Mouse (Mus musculus) adrenal gland, adult 18-20 months (tissue): ENCODE data around the gene Trim80. TPM values are rescaled to one million over a fixed set of nuclear protein-coding genes. Genes with fewer than 3 reads are reported as not detected.

ENCODE experiments used
- DNase-seq, 2 experiments: peaks; one replicate each; pipeline ENCODE4 v3.0.0; 2021 to 2022; ENCODE audit warnings: low spot score in 2 of 2
- long read RNA-seq, 2 experiments: library from polyadenylated mRNA; stranded (forward); transcript quantifications; one replicate each; pipeline ENCODE4 v2.0.0; 2021
- total RNA-seq, 2 experiments: library from RNA; stranded (reverse); gene quantifications; 1 replicate in 1 of 2; 2 replicates in 1 of 2; pipeline ENCODE4 v1.2.3; 2021

Gene Trim80
- under 1 TPM; 0.20 to 0.61 TPM for total RNA-seq
- long read RNA-seq, experiment 1 = 0 reads
- long read RNA-seq, experiment 2, partial matches to known transcripts = 1 of 1 reads
- long read RNA-seq, experiment 2, other reads (novel, unspliced or antisense) = 0 of 1 reads

DNA sequence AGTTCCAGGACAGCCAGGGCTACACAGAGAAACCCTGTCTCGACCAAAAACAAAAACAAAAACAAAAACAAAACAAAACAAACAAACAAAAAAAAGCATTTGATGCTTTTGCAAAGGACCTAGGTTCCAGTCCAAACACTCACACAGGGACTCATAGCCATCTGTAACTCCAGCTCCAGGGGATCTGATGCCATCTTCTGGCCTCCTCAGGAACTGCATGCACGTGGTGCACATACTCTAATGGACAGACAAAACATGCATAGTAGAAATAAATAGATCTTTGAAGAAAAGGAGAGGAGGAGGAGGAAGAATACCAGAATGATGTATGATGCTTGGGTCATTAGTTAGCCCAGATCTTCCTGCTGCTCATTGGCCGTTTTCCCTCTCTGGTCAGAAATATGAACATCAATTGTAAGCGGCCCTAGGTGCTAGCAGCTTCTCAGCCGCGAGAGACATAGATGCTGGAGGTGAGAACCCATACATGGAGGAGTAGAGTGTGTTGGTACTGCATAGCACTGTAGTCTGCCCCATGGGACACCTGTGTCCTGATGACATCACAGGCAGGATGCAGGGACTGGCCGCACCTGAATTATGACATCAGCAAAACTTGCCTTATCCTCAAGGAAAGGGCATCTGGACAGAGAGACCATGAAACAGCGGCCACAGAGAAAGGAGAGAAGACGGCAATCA lies at the start of gene Trim80:
Trim80 (plus strand) TSS at position 640 of the 690 bp plus-strand sequence.
- no peak for DNase-seq

DNA sequence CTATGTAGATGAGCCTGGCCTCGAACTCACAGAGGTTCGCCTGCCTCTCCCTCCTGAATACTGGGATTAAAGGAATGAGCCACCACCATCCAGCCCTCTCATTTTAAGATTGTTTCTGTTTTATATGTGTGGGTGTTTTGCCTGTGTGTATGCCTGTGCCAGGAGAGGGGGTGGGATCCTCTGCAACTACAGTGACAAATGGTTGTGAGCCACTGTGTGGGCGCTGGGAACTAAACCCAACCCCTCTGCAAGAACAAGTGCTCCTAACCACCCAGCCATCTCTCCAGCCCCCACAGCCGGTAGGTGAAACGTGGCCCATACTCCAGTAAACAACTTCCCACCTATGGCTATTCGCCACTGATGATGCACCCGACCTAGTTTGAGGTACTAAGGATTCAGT lies 49.0 kb upstream of the Trim80 start:
- DNase-seq = no peak

DNA sequence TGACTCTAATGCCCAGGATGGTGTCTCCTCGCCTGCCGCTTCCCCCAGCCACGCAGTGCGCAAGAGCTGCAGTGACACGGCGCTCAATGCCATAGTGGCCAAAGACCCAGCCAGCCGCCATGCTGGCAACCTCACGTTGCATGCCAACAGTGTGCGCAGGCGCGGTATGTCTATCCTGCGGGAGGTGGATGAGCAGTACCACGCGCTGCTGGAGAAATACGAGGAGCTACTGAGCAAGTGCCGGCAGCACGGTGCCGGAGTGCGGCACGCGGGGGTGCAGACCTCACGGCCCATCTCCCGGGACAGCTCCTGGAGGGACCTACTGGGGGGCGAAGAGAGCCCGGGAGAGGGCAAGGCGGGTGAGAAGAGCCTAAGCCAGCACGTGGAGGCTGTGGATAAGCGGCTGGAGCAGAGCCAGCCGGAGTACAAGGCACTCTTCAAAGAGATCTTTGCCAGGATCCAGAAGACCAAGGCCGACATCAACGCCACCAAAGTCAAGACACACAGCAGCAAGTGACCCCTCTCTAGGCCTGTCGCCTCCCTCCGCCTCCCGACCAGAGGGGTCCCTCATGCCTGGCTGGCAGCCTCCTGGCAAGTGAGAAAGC lies 46.5 kb upstream of the Trim80 start:
- DNase-seq = no peak

DNA sequence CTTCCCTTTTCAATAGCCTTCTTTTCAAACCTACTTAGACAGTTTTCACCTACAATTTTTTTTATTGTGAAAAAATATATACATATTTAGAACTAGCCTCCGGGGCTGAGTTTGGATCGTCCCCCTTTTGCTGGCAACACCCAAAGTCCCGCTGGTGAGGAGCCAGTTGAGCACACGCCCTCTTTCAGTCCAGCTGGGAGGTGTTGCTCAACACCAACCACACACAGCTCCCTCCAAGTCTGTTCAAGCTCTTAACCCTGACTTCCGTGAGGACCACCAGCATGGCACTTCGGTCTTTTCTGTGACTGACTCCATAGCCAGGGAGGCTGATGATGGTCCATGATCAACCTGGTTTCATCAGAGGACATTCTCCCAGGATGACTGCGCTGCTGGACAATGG lies 42.3 kb upstream of the Trim80 start:
- no peak for DNase-seq

DNA sequence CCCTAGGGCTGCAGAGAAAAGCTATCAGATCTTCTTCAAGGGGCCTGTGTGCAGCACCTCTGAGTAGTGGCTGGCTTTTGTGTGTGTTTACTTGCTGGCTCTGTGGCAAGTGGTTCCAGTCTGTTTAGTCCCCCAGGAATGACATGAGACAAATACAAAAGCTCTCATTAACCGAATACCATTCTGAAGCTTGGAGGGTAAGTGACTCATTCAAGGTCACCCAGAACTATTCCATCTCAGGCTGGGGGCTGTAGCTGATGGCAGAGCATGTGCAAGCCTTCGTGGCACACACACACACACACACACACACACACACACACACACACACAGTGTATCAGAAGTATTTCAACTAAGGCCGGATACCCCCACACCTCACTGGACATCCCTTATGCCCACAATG lies 40.2 kb upstream of the Trim80 start:
- no peak for DNase-seq

DNA sequence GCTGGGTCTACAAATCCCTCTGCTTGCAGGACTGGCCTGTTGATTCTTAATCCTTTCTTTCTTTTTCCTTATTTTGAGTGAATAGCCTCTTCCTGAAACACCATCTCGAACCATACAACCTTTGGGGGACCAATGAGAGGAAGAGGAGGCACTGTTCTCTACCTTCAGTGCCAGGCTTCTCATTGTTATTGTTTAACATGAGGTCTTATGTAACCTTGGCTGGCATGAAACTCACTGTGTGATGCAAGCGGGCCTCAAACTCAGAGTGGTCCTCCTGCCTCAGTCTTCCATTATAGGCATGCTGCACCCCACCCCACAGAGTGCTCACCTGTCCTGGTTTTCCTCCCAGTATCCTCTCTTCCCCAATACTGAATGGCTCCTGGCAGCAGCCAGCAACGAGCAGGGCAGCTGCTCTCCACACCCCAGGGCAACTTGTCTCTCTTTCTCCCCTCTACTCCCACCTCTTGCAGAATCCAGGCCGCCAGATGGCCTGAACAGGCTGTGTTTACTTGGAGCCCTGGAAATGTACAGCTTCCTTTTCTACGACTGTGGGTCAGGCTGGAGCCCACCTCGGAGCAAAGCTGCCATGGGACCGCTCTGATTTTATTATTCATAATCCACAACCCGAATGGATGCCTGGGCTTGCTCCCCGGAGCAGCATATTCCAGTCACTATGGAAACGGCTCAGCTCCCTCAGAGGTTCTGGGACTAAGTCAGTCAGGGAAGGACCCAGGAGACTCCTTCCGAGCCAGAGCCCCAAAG lies 39.5 kb upstream of the Trim80 start:
- DNase-seq = no peak

DNA sequence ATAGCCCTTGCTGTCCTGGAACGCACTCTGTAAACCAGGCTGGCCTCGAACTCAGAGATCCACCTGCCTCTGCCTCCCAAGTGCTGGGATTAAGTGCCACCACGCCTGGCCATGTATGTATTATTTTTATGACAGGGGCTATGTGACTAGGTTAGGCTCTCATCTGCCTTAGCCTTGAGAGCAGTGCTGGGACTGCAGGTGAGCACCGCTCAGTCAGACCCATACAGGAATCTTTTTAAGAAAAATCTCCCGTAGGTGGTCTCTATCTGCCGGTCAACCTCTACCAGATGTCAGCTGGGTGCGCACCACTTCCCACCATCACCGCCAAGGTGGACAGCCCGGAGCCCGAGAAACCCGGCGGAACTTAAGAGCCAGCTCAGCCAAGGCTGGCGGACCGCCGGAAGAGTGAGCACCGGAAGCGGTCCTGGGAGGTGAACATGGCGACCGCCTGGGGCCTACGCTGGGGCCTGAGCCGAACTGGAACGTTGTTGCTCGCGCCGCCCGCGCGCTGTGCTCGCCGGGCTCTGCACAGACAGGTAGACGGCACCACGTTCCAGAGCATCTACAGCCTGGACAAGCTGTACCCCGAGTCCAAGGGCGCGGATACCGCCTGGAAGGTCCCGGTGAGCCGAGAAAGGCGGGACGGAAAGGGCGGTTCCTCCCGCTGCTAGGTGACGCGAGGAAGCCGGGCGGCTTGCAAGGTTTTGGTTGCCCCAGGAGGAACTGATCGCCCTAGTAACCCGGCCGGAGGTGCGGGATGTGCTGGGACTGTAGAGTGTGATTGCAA lies 36.8 kb upstream of the Trim80 start, which contains the start of gene Mrpl58:
Mrpl58 (plus strand) TSS at position 415 of the 787 bp plus-strand sequence.
- peak; percentile 84 to 85 for DNase-seq

DNA sequence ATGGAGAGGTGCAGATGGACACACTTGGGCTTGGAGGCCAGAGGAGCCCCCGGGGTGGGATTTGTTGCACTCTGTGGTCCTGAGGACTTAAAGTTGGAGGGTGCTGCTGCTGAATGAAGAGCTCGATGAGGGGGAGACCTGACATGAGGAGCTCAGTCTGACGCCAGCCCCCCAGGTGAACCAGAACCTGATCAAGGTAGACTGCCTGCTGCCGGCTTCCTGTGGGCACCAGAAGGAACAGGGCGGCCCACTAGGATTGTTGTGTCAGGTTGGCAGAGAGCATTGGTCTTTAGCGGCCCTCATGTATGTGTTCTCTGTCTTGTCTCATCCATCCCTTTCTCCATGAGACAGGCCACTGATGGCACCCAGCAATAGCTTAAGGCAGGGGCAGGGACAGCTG lies 34.6 kb upstream of the Trim80 start:
- no peak for DNase-seq

DNA sequence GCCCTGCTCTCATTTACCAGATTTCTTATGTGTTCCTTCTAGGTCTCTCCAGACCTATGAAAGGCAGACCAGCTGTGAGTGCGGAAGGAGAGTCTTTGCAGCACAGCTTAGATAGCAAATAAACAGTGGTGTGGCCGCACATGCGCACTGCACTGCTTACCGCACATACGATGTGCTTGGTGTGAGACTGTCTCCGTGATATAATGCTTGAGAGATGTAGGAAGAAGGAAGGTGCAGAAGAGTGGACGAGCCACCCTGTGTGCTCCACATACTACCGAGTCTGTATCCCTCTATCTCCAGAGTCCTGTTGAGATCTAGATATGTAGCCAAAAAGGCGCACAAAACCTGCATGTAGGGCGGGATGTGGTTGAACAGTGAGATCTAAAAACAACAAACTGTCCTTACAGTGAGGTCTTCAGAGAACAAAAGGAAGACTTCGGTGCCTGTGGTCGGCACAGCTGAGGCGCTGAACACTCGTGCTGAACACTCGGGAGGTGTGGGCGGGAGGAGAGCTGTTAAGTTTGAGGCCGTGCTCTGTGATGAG lies 33.4 kb upstream of the Trim80 start:
- DNase-seq = no peak

DNA sequence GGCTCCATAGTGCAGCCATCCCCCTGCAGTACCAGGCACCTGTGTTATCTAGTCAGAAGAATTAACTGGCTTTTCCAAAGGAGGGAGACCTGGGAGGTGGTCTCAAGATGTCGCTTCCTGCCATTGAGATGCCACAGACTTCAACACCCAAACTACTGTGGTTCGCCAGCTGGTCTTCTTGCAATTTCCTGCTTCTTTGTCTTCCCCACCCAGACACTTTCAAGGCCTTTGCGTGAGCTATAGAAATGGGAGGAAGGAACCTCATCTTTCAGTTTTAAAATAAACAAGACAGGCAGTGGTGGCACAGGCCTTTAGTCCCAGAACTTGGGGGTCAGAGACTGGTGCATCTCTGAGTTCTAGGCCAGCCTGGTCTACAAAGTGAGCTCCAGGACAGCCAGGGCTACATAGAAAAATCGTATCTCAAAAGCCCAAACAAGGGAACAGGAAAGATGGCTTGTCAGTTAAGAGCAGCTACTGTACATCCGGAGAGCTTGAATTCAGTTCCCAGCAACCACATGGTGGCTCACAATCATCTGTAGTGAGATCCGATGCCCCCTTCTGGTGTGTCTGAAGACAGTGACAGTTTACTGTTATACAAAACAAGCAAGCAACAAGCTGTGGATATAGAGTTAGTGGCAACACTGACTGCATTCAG lies 32.0 kb upstream of the Trim80 start:
- DNase-seq = no peak

DNA sequence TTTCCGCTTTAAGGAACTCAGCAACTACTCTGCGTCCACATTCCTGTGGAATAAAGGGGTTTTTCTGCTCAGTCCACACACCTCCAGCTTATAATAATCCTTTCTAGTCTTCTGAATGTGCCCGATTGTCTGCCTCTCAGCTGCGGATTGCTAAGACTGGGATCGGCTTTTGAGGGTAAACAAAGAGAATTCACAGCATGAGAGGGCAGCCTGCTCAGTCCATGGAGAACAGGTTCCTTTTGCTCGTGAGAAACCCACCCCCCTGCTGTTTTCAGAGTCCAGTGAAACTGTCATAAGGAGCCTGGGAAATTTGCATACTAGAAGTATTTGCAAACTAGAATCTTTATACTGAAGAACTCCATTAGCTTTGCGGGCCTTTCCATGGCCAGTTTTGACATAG lies 30.8 kb upstream of the Trim80 start:
- DNase-seq = no peak

DNA sequence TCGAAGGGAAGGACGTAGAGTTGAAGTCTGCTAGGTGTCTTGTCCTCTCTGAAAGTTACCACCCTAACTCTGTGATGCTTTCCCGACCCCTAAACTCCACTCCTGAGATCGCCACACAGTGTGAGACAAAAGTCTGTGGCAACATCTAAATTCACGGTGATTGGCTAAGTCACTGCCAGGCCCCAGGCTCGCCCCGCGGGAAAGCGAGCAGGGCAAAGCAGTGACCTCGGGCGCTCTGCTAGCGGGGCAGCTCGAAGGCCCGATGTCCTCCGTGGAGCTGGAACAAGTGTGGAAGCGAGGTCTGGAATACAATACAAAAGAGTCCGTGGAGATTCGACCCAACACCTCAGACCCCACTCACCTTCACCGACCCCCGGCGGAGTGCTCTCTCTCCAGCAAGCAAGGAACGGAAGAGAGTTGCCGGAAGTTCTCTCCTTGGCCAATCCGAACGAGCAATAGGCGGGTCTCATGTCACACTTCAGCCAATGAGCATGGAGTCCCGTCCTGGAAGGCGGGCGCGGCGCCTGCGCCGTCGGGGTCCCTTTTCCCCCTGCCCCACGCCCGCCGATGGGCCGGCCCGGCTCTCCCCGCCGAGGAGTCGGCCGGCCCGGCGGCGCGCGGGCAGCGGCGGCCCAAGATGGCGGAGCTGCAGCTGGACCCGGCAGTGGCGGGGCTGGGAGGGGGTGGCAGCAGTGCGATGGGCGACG lies 20.7 kb upstream of the Trim80 start, which contains the start of the genes Atp5h and Kctd2:
Atp5h (minus strand) TSS at position 432 of the 707 bp plus-strand sequence.
Kctd2 (plus strand) TSS at position 598 of the 707 bp plus-strand sequence.
- DNase-seq = peak; percentile 90 to 92

DNA sequence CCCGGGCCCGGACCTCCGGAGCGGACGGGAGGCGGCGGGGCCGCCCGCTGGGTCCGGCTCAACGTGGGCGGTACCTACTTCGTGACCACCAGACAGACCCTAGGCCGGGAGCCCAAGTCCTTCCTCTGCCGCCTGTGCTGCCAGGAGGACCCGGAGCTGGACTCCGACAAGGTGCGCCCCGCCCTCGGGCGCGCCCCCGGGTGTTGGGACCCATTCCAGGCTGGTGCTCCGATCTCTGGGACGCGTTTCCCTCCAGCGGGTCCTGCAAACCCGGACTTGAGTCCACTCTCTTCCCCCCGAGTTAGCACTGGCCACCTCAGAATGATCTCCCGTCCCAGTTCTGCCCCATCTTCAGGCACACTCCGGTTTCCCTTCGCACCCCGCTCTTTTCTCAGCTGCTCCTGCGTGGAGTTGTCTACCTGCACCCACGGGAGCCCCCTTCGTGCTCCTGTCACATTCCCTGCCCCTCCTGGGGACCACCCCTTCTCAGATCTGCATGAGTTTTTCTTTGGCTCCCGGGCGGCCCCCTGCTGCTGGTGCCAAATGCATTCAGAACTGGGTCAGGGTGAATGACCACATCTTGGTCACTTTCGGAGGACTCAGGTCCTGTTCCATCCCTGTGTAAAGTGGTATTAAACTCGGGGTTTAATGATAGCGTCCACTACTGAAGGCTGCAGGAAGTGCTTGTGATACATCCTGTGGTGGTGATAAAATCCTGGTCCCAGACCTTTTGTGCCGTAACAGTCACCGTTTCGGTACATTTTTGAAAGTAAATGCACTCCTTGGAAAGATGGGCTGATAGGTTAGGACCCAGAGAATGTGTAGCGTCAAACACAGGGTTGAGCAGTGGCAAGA lies 19.8 kb upstream of the Trim80 start:
- DNase-seq = peak; percentile 63 to 68

DNA sequence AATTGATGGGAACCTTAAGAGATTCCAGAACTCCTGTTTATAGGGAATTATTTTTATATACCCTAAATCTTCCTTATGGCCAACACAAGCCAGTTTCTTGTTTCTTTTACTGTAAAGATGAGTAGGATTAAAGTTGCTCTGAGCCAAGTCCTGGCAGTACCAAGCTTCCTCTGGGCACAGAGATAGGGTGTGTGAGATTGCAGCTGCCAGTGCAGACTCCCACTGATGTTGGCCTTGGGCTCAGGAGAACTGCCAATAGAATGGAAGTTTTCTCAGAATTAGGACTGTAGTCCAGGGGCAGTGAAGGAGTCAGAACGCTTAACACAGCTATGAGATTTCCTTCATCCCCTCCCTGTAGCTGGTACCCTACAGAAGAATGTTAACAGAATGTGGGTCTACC lies 19.0 kb upstream of the Trim80 start:
- no peak for DNase-seq

DNA sequence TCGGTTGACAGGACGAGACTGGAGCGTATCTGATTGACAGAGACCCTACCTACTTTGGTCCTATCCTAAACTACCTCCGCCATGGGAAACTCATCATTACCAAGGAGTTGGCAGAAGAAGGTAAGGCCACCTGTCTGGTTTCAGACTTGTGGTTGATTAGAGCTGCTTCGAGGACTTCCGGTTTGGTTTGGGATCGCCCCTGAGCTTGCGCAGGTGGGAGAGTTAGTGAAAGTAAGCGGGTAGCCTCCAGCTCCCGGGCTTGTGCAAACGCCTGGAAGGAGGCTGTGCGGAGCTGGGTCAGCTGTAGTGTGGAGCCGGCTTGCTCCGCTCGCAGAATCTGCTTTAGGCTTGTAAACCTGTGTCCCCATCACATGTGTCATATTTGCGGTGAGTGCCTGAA lies 18.4 kb upstream of the Trim80 start:
- DNase-seq = no peak

DNA sequence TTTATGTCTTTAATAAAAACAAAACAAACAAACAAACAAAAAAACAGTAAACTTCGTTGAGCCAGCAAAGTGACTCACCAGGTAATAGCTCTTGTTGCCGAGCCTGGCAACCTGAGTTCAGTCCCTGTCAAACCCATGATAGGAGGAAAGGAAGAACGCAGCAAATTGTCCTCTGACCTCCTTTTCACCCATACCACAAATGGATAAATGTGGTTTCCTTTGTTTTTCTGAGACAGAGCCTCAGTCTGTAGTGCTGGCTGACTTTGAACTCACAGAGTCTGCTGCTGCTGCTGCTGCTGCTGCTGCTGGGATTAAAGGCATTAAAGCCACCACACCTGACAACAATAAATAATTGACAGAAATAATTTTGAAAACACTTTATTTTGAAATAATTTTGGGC lies 17.3 kb upstream of the Trim80 start:
- no peak for DNase-seq

DNA sequence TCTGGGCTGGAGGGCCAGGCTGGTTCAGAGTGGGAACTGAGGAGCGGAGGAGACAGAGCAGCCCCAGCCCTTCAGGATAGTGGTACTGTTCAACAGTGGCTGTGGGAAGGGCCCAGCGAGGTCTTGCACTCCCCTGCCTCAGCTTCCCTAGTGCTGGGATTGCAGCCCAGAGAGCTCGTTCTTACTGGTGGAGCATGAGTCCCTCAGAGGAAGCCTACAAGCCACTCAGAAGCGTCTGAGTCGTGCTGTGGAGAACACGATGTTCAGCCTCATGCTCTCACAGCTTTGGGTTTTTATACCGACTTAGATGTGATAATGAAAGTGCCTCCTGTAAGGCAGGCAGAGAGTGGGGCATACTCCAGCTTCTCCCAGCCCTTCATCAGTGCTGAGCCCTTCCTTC lies 15.7 kb upstream of the Trim80 start:
- no peak for DNase-seq

DNA sequence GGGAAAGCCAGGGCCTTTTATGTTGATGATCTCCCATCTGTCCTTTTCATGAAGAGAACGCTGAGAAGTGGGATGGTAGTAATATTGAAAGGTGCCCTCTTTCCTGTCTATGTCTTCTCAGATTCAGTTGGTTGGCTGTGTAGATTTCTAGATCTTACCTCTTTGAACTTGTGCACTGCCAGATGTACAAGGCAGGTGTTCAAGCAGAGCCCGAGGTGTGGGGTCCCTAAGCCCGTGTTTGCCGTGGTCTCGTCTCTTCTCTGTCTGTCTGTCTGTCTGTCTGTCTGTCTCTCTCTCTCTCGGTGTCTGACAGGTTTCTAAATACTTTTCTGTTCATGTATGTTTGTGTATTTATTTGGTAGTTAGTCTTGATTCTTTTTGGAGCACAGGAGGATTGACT lies 14.7 kb upstream of the Trim80 start:
- no peak for DNase-seq
